Mouse (Mus musculus): Measurements from ENCODE around the gene Mrps21. TPM values are rescaled to one million over a fixed set of nuclear protein-coding genes. Genes with fewer than 3 reads are reported as not detected.
"Not testable (repeated sequence)": the region's sequence is repeated elsewhere in the genome, so short reads cannot be mapped to it uniquely, and the experiment has no call there.

Mrps21 gene
- polyA plus RNA-seq, 1 experiment from 2014 or later: 359 TPM

DNA sequence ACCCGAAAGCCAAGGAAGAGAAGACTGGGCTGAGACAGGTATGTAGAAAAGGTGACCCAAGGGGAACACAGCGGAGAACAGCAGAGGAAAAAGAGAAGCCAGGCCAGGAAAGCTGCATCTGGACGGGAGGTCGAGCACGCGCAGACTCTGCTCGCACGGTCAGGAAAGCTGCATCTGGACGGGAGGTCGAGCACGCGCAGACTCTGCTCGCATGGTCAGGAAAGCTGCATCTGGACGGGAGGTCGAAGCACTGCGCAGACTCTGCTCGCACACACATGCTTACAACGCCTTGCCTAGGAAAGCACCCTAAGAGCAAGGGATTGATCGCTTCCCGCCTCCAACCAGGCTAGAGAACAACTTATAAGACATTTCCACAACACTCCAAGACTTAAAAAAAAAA is 5.7 kb downstream of the Mrps21 start:
- Histone ChIP-seq H3K27ac (replicated peaks; ENCODE audit: low read depth, low read length) (no peak overlapping the region), H3K36me3 (ENCODE audit: control insufficient read depth, insufficient read depth, low read length) (peaks cover 9% of the 10 kb centered on the region), H3K9ac (ENCODE audit: low read length) (no peak overlapping the region), H3K9me3 (ENCODE audit: control insufficient read depth, low read length) (no peaks in the 10 kb centered on the region), H3K4me1 (ENCODE audit: control insufficient read depth, insufficient read depth, low read length) (no peaks in the 10 kb centered on the region), H3K4me2 (ENCODE audit: low read depth, severe bottlenecking) (no peak overlapping the region), H3K27me3 (ENCODE audit: control insufficient read depth, insufficient read depth, low read length) (no peaks in the 10 kb centered on the region), H3K4me3 (ENCODE audit: low read depth, low read length) (no peak overlapping the region)
- 87% methylated on average over 20 of the region's 20 CpGs for WGBS
- DNase-seq (ENCODE audit: low spot score) (no peak), ATAC-seq (ENCODE audit: insufficient number of reproducible peaks, low FRiP score, low TSS enrichment, low read depth) (no peak)

DNA sequence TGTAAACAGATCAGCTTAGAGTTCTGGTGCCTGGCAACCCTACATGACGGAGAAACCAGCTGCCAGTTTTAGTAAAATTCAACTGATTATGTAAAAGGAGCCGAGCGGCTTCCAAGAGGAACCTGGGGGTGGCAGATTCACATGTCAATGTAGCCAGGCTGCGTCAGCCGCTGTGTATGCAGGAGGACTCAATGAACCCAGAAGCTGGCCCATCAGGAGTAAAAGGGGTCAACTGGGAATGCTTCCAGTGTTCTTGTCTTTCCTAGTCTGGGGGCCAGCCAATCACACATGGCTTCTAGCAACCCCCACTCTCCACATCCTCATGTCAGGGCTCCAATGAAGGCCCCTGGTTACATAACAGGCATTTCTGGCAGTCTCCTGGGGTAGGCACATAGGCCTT is 6.3 kb downstream of the Mrps21 start:
- no peak overlapping the region for H3K27ac ChIP-seq (replicated peaks; ENCODE audit: low read depth, low read length)
- no peak overlapping the region for H3K4me3 ChIP-seq (ENCODE audit: low read depth, low read length)
- H3K27me3 ChIP-seq (ENCODE audit: control insufficient read depth, insufficient read depth, low read length): no peaks in the 10 kb centered on the region
- H3K4me2 ChIP-seq (ENCODE audit: low read depth, severe bottlenecking): no peak overlapping the region
- no peaks in the 10 kb centered on the region for H3K9me3 ChIP-seq (ENCODE audit: control insufficient read depth, low read length)
- 77% methylated on average over 5 of the region's 5 CpGs for WGBS
- H3K9ac ChIP-seq (ENCODE audit: low read length): no peak overlapping the region
- no peaks in the 10 kb centered on the region for H3K4me1 ChIP-seq (ENCODE audit: control insufficient read depth, insufficient read depth, low read length)
- H3K36me3 ChIP-seq (ENCODE audit: control insufficient read depth, insufficient read depth, low read length): peaks cover 9% of the 10 kb centered on the region
- DNase-seq (ENCODE audit: low spot score): no peak
- ATAC-seq (ENCODE audit: insufficient number of reproducible peaks, low FRiP score, low TSS enrichment, low read depth): no peak

DNA sequence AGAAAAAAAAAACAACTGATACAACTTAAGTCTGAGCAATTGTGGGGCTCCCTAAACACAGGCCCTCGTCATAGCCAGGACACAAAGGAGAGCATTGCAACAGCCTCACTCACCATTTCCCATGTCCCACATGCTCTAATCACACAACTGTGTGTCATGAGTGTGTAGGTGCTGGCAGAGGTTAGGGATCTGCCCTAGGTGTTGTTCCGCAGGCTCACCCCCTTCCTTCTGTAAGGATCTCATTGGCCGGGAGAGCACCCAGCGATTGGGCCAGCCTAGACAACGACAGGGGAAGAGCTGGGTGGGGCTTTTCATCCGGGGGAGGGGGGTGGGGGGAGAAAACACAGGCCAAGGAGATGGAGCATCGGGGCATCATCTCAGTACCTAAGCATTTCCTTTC is 7.7 kb downstream of the Mrps21 start:
- Histone ChIP-seq H3K9me3 (ENCODE audit: control insufficient read depth, low read length) (no peaks in the 10 kb centered on the region), H3K36me3 (ENCODE audit: control insufficient read depth, insufficient read depth, low read length) (peaks cover 9% of the 10 kb centered on the region), H3K4me1 (ENCODE audit: control insufficient read depth, insufficient read depth, low read length) (no peaks in the 10 kb centered on the region), H3K4me2 (ENCODE audit: low read depth, severe bottlenecking) (no peak overlapping the region), H3K27me3 (ENCODE audit: control insufficient read depth, insufficient read depth, low read length) (no peaks in the 10 kb centered on the region), H3K27ac (replicated peaks; ENCODE audit: low read depth, low read length) (no peak overlapping the region), H3K9ac (ENCODE audit: low read length) (no peak overlapping the region), H3K4me3 (ENCODE audit: low read depth, low read length) (no peak overlapping the region)
- ATAC-seq (ENCODE audit: insufficient number of reproducible peaks, low FRiP score, low TSS enrichment, low read depth): no peak
- no peak for DNase-seq (ENCODE audit: low spot score)
- WGBS: 84% methylated on average over 7 of the region's 7 CpGs

DNA sequence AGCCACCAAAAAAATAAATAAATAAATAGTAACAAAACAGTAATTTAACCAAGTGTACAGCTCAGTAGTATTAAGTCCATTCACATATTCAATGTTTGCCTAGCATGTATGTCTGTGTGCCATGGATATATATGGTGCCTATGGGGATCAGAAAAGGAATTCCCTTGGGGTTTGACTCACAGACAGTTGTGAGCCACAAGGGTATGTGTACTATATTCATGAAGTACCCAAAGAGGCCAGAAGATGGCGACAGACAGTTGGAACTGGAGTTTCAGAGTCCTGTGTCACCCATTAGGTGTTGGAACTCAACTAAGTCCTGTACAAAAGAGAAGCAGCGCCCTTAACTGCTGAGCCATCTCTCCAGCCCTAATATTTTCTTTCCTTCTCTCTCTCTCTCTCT is 9.5 kb downstream of the Mrps21 start:
- DNase-seq (ENCODE audit: low spot score) (peak; percentile 70), ATAC-seq (ENCODE audit: insufficient number of reproducible peaks, low FRiP score, low TSS enrichment, low read depth) (peak; percentile 31; the same call in 1 of the 2 replicates)
- Histone ChIP-seq H3K4me3 (ENCODE audit: low read depth, low read length) (no peak overlapping the region), H3K27ac (replicated peaks; ENCODE audit: low read depth, low read length) (no peak overlapping the region), H3K4me2 (ENCODE audit: low read depth, severe bottlenecking) (no peak overlapping the region), H3K27me3 (ENCODE audit: control insufficient read depth, insufficient read depth, low read length) (no peaks in the 10 kb centered on the region), H3K9me3 (ENCODE audit: control insufficient read depth, low read length) (no peaks in the 10 kb centered on the region), H3K36me3 (ENCODE audit: control insufficient read depth, insufficient read depth, low read length) (peaks cover 3% of the 10 kb centered on the region; the same call in 1 of the 2 replicates), H3K4me1 (ENCODE audit: control insufficient read depth, insufficient read depth, low read length) (no peaks in the 10 kb centered on the region), H3K9ac (ENCODE audit: low read length) (no peak overlapping the region)
- WGBS: 36% methylated on average over 2 of the region's 2 CpGs

DNA sequence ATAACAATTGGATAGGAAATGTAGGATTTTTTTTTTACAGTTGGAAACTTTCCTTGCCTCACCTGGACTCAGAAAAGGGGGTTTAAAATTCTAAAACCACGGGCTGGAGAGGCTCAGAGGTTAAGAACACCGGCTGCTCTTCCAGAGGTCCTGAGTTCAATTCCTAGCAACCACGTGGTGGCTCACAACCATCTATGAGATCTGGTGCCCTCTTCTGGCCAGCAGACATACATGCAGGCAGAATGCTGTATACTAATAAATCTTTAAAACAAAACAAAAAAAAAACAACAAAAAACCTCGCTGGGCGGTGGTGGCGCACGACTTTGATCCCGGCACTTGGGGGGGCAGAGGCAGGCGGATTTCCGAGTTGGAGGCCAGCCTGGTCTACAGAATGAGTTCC is 10.1 kb downstream of the Mrps21 start:
- 73% methylated on average over 10 of the region's 10 CpGs for WGBS

DNA sequence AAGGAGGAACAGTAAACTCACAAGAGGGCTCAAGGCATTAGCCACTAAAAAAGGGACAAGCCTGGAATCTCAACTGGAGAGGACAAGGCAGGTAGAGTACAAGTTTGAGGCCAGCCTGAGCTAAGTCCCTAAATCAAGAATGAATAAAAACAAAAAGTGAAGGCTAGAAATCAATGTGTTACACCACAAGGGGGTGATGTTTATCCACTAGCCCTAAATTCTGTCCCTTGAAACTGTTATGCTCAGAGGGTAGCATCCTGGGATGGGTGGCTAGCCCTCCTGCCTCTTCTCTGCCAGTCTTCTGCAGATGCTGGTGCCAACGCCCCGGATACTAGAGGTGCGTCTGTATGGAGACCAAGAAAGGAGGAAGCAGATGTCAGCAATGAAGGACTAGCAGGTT is 11.0 kb downstream of the Mrps21 start:
- H3K9ac ChIP-seq (ENCODE audit: low read length): no peak overlapping the region
- DNase-seq (ENCODE audit: low spot score): no peak
- no peaks in the 10 kb centered on the region for H3K27me3 ChIP-seq (ENCODE audit: control insufficient read depth, insufficient read depth, low read length)
- no peak overlapping the region for H3K27ac ChIP-seq (replicated peaks; ENCODE audit: low read depth, low read length)
- no peaks in the 10 kb centered on the region for H3K4me1 ChIP-seq (ENCODE audit: control insufficient read depth, insufficient read depth, low read length)
- WGBS: 81% methylated on average over 3 of the region's 3 CpGs
- no peak overlapping the region for H3K4me2 ChIP-seq (ENCODE audit: low read depth, severe bottlenecking)
- no peak overlapping the region for H3K4me3 ChIP-seq (ENCODE audit: low read depth, low read length)
- ATAC-seq (ENCODE audit: insufficient number of reproducible peaks, low FRiP score, low TSS enrichment, low read depth): no peak
- no peaks in the 10 kb centered on the region for H3K9me3 ChIP-seq (ENCODE audit: control insufficient read depth, low read length)
- peaks cover 2% of the 10 kb centered on the region; the same call in 1 of the 2 replicates for H3K36me3 ChIP-seq (ENCODE audit: control insufficient read depth, insufficient read depth, low read length)

More for the DNA sequence above, 10.1 kb downstream of the Mrps21 start:
- DNase-seq (ENCODE audit: low spot score) (no peak), ATAC-seq (ENCODE audit: insufficient number of reproducible peaks, low FRiP score, low TSS enrichment, low read depth) (no peak)
- Histone ChIP-seq H3K27ac (replicated peaks; ENCODE audit: low read depth, low read length) (no peak overlapping the region), H3K36me3 (ENCODE audit: control insufficient read depth, insufficient read depth, low read length) (peaks cover 3% of the 10 kb centered on the region; the same call in 1 of the 2 replicates), H3K4me1 (ENCODE audit: control insufficient read depth, insufficient read depth, low read length) (no peaks in the 10 kb centered on the region), H3K4me2 (ENCODE audit: low read depth, severe bottlenecking) (no peak overlapping the region), H3K9ac (ENCODE audit: low read length) (no peak overlapping the region), H3K27me3 (ENCODE audit: control insufficient read depth, insufficient read depth, low read length) (no peaks in the 10 kb centered on the region), H3K4me3 (ENCODE audit: low read depth, low read length) (no peak overlapping the region), H3K9me3 (ENCODE audit: control insufficient read depth, low read length) (no peaks in the 10 kb centered on the region)

DNA sequence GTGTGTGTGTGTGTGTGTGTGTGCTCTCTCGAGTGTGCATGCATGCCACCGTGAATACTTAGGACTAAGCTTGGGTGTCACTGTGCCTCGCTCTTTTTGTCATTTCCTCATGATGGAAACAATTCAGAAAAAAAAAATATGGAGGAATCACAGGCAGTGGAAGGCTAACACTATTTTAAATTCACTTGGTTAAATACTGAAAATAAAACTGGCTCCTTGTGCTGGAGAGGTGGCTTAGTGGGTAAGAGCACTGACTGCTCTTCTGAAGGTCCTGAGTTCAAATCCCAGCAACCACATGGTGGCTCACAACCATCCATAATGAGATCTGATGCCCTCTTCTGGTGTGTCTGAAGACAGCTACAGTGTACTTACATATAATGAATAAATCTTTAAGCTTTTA is 13.0 kb downstream of the Mrps21 start:
- not testable (repeated sequence) for H3K27me3 ChIP-seq (ENCODE audit: control insufficient read depth, insufficient read depth, low read length); ATAC-seq (ENCODE audit: insufficient number of reproducible peaks, low FRiP score, low TSS enrichment, low read depth); H3K9ac ChIP-seq (ENCODE audit: low read length); H3K27ac ChIP-seq (replicated peaks; ENCODE audit: low read depth, low read length); H3K9me3 ChIP-seq (ENCODE audit: control insufficient read depth, low read length); DNase-seq (ENCODE audit: low spot score); H3K36me3 ChIP-seq (ENCODE audit: control insufficient read depth, insufficient read depth, low read length); H3K4me1 ChIP-seq (ENCODE audit: control insufficient read depth, insufficient read depth, low read length); H3K4me3 ChIP-seq (ENCODE audit: low read depth, low read length); H3K4me2 ChIP-seq (ENCODE audit: low read depth, severe bottlenecking)
- 81% methylated on average over 3 of the region's 3 CpGs for WGBS

DNA sequence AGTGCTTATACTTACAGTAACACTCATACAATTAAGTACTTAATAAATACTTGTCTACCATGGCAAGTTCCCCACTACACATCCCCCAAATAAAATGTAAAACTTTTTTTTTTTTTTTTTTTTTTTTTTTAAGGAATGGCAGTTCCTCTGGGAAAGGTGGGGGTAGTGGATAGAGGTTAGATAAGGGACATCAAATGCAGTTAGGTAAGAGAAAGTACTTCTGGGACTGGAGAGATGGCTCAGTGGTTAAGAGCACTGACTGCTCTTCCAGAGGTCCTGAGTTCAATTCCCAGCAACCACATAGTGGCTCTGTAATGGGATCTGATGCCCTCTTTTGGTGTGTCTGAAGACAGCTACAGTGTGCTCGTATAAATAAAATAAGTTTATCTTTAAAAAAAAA is 14.3 kb downstream of the Mrps21 start:
- H3K4me1 ChIP-seq (ENCODE audit: control insufficient read depth, insufficient read depth, low read length); H3K4me2 ChIP-seq (ENCODE audit: low read depth, severe bottlenecking); ATAC-seq (ENCODE audit: insufficient number of reproducible peaks, low FRiP score, low TSS enrichment, low read depth); H3K27me3 ChIP-seq (ENCODE audit: control insufficient read depth, insufficient read depth, low read length); H3K4me3 ChIP-seq (ENCODE audit: low read depth, low read length); H3K9me3 ChIP-seq (ENCODE audit: control insufficient read depth, low read length); H3K36me3 ChIP-seq (ENCODE audit: control insufficient read depth, insufficient read depth, low read length); H3K9ac ChIP-seq (ENCODE audit: low read length); H3K27ac ChIP-seq (replicated peaks; ENCODE audit: low read depth, low read length); DNase-seq (ENCODE audit: low spot score): not testable (repeated sequence)
- 92% methylated on average over 1 of the region's 1 CpGs for WGBS

DNA sequence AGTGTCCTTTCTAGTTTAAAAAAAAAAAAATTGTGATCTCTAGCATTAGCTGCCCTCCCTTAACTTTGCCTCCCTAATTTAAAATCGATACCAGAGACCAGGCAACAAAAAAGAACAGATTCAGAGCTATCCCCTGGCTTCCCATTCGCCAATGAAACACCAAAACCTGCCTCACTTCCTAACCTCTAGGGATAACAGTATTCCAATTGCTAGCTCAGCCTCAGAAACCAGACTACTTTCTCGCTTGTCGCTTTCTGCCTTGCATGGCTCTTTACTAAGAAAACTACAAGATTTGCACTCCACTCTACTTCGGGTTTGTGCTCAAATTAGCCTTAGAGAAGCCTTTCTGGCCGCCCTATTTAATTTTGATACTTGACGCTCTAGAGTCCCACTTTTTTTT is 15.2 kb downstream of the Mrps21 start:
- DNase-seq (ENCODE audit: low spot score) (no peak), ATAC-seq (ENCODE audit: insufficient number of reproducible peaks, low FRiP score, low TSS enrichment, low read depth) (no peak)
- Histone ChIP-seq H3K27me3 (ENCODE audit: control insufficient read depth, insufficient read depth, low read length) (no peaks in the 10 kb centered on the region), H3K4me3 (ENCODE audit: low read depth, low read length) (peak overlapping the region; percentile 89), H3K9me3 (ENCODE audit: control insufficient read depth, low read length) (no peaks in the 10 kb centered on the region), H3K9ac (ENCODE audit: low read length) (peak overlapping the region; percentile 86), H3K4me2 (ENCODE audit: low read depth, severe bottlenecking) (peak overlapping the region; percentile 68), H3K4me1 (ENCODE audit: control insufficient read depth, insufficient read depth, low read length) (peaks cover 3% of the 10 kb centered on the region; the same call in 1 of the 2 replicates), H3K27ac (replicated peaks; ENCODE audit: low read depth, low read length) (peak overlapping the region; percentile 69; the same call in 1 of the 2 replicates), H3K36me3 (ENCODE audit: control insufficient read depth, insufficient read depth, low read length) (peaks cover 14% of the 10 kb centered on the region)
- 24% methylated on average over 7 of the region's 7 CpGs for WGBS

Measured in limb, embryonic 11.5 days (tissue).